Mouse (Mus musculus) heart, adult 2 months (tissue): ENCODE results near the gene Tmem8b.
A peak's percentile ranks its signal among the peaks of the same experiment; 100 is the strongest.

Experiments
- CTCF ChIP-seq: fragments of 200-600 bp; IDR thresholded peaks from 2 replicates; pipeline ENCODE4 v1.8.1; 2022; ENCODE audit warnings: antibody characterized with exemption, mild to moderate bottlenecking, moderate library complexity
- EP300 ChIP-seq: fragments of 200-500 bp; IDR thresholded peaks from 2 replicates; pipeline ENCODE4 v1.6.1; 2011; ENCODE audit warnings: low read depth, low read length, control low read depth; ENCODE audit not compliant: insufficient read depth
- POLR2A ChIP-seq: fragments of 200-500 bp; IDR thresholded peaks from 2 replicates; pipeline ENCODE4 v1.6.1; 2011; ENCODE audit warnings: mild to moderate bottlenecking, low read depth, low read length, control low read depth; ENCODE audit not compliant: insufficient read depth

GRCm38 (mm10) chr4:43668782-43669427 is at the start of gene Tmem8b, which contains the start of gene Fam221b:
- no peak for TF ChIP-seq CTCF
- peak; percentile 77 for TF ChIP-seq POLR2A
- TF ChIP-seq EP300 = 0 out of 2 replicates have a peak, but pooled peaks have one; percentile 6
